Mouse (Mus musculus) liver, adult 2 months (tissue): ENCODE measurements around the gene Krtcap2.

Experiments used
- CTCF ChIP-seq: fragments of 200-500 bp; IDR thresholded peaks from 2 replicates; pipeline ENCODE4 v1.5.1; 2011; ENCODE audit warnings: low read depth, low read length, control low read depth
- POLR2A ChIP-seq: fragments of 200-500 bp; IDR thresholded peaks from 2 replicates; pipeline ENCODE4 v1.6.1; 2011; ENCODE audit warnings: low read length, control low read depth; ENCODE audit not compliant: insufficient read depth; ENCODE audit errors: extremely low read depth

- TF ChIP-seq CTCF (no peak), POLR2A (peak; percentile 98)
Measured at GRCm38 (mm10) chr3:89279153-89279890, 33.6 kb downstream of the Krtcap2 start.
